Mouse (Mus musculus) olfactory bulb, adult 2 months (tissue): Measurements from ENCODE around the gene Ramp2.

ENCODE experiments used
- CTCF ChIP-seq: fragments of 200-500 bp; IDR thresholded peaks from 2 replicates; pipeline ENCODE4 v1.5.1; 2012; ENCODE audit warnings: low read depth, mild to moderate bottlenecking, low read length, moderate library complexity; ENCODE audit not compliant: insufficient read depth
- POLR2A ChIP-seq: fragments of 200-500 bp; IDR thresholded peaks from 2 replicates; pipeline ENCODE4 v1.6.1; 2012; ENCODE audit warnings: mild to moderate bottlenecking, low read depth, low read length, moderate library complexity; ENCODE audit not compliant: insufficient read depth

DNA sequence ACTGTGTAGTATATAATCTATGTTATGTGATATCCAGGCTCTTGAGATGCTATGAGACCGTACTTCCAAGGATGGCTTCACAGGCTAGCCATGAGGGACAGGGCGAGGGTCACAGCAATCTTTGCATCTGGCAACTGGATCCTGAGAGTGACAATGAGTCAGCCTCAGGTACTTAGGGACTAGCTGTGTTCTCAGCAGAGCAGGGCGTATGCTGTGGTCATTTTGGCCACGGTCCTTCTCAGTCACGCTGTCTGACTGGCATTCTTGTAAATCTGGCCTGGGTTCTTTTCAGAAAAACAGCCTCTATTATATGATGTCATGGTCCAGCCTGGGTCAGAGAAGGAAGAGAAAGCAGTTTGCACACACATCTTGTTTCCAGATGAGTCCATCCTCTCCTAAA is 9.0 kb upstream of the Ramp2 start:
- TF ChIP-seq POLR2A: no peak
- no peak for TF ChIP-seq CTCF
